Mouse (Mus musculus) liver, postnatal 0 days (tissue): ENCODE measurements around the gene Rarres2.

Source experiments
- CTCF ChIP-seq: sonication (generic); IDR thresholded peaks from 2 replicates; pipeline ENCODE4 v1.5.1; 2016; ENCODE audit warnings: antibody characterized with exemption, low read depth
- EP300 ChIP-seq: IDR thresholded peaks from 2 replicates; pipeline ENCODE4 v1.6.1; 2016; ENCODE audit warnings: antibody characterized with exemption, low read depth, mild to moderate bottlenecking

GRCm38 (mm10) chr6:48540721-48541120 is 31.9 kb downstream of the Rarres2 start:
- TF ChIP-seq CTCF (no peak), EP300 (no peak)
